Mouse (Mus musculus) midbrain, embryonic 16.5 days (tissue): ENCODE results near the gene Hoxb9. TPM values are rescaled to one million over a fixed set of nuclear protein-coding genes. Genes with fewer than 3 reads are reported as not detected.

Source experiments
- ATAC-seq: fragments of 200-750 bp; cut with Nextera tagmentation; 2 replicates; pipeline ENCODE4 v1.8.0; 2017; ENCODE audit warnings: moderate TSS enrichment
- H3K27ac ChIP-seq: fragments of 300-500 bp; sonication (generic); 2 replicates; pipeline ENCODE4 v1.5.1; 2014; ENCODE audit warnings: mild to moderate bottlenecking, low read length, mixed read lengths
- H3K27me3 ChIP-seq: fragments of 300-500 bp; sonication (generic); 2 replicates; pipeline ENCODE4 v1.6.1; 2014; ENCODE audit warnings: low read depth, low read length, mixed read lengths; ENCODE audit not compliant: control insufficient read depth, insufficient read depth
- H3K36me3 ChIP-seq: fragments of 300-500 bp; sonication (generic); 2 replicates; pipeline ENCODE4 v1.6.1; 2014; ENCODE audit warnings: mild to moderate bottlenecking, low read length, moderate library complexity, mixed read lengths; ENCODE audit not compliant: control insufficient read depth, insufficient read depth
- H3K4me1 ChIP-seq: fragments of 300-500 bp; sonication (generic); 2 replicates; pipeline ENCODE4 v1.6.1; 2014; ENCODE audit warnings: mild to moderate bottlenecking, low read length, mixed read lengths; ENCODE audit not compliant: control insufficient read depth, insufficient read depth
- H3K4me2 ChIP-seq: fragments of 300-500 bp; sonication (generic); 2 replicates; pipeline ENCODE4 v1.6.1; 2014; ENCODE audit warnings: mild to moderate bottlenecking, low read length, mixed read lengths
- H3K4me3 ChIP-seq: fragments of 300-500 bp; sonication (generic); 2 replicates; pipeline ENCODE4 v1.5.1; 2014; ENCODE audit warnings: low read depth, mild to moderate bottlenecking, low read length, moderate library complexity, mixed read lengths
- H3K9ac ChIP-seq: fragments of 300-500 bp; sonication (generic); 2 replicates; pipeline ENCODE4 v1.6.1; 2014; ENCODE audit warnings: low read depth, low read length, mixed read lengths
- H3K9me3 ChIP-seq: fragments of 300-500 bp; sonication (generic); replicated peaks from 2 replicates; pipeline ENCODE4 v1.6.1; 2014; ENCODE audit warnings: mild to moderate bottlenecking, low read length, mixed read lengths; ENCODE audit not compliant: control insufficient read depth, poor library complexity, severe bottlenecking
- WGBS: fragments of 180-500 bp; shearing (Covaris S2); extraction: QIAGEN DNeasy Blood & Tissue Kit; methylation state at CpG from one replicate; pipeline ENCODE4 v1.1.7; 2014; 5-methylcytosine and 5-hydroxymethylcytosine counted together
- polyA plus RNA-seq: library from polyadenylated mRNA; unstranded; fragments of >200 nt; fragmentation: Nextera tagmentation; extraction: Ambion mirVana; gene quantifications from 2 replicates; pipeline ENCODE4 v1.2.1, GENCODE M21; 2015

The Hoxb9 gene
- polyA plus RNA-seq, 1 experiment from 2014 or later: not detected

GRCm38 (mm10) chr11:96281855-96282570 lies 10.8 kb downstream of the Hoxb9 start, which contains the start of gene Hoxb8:
Gene Hoxb8, plus strand, starts transcription at chr11:96281905.
- Histone ChIP-seq H3K9me3 (no peaks in the 10 kb centered on the region), H3K9ac (no peak within 1 kb of the TSS), H3K27ac (no peak within 1 kb of the TSS), H3K4me3 (no peak within 1 kb of the TSS), H3K27me3 (peaks cover 75% of the 10 kb centered on the region), H3K4me2 (no peak within 1 kb of the TSS), H3K36me3 (no peaks in the 10 kb centered on the region), H3K4me1 (peaks cover 4% of the 10 kb centered on the region; the same call in 1 of the 2 replicates)
- 2% methylated on average over 27 of the region's 27 CpGs for WGBS
- no peak for ATAC-seq

- no peak overlapping the region for H3K4me3 ChIP-seq
- WGBS: under 1% methylated on average over 49 of the region's 49 CpGs
- peaks cover 4% of the 10 kb centered on the region; the same call in 1 of the 2 replicates for H3K4me1 ChIP-seq
- H3K9ac ChIP-seq: no peak overlapping the region
- no peaks in the 10 kb centered on the region for H3K36me3 ChIP-seq
- no peak overlapping the region for H3K27ac ChIP-seq
- H3K27me3 ChIP-seq: peaks cover 75% of the 10 kb centered on the region
- no peak overlapping the region for H3K4me2 ChIP-seq
- H3K9me3 ChIP-seq: no peaks in the 10 kb centered on the region
- no peak for ATAC-seq
These were observed 11.7 kb downstream of the Hoxb9 start for GRCm38 (mm10) chr11:96282795-96283430.

GRCm38 (mm10) chr11:96284041-96284749 lies 12.9 kb downstream of the Hoxb9 start:
- Histone ChIP-seq H3K27ac (no peak overlapping the region), H3K4me3 (peak overlapping the region; percentile 14; the same call in 1 of the 2 replicates), H3K4me1 (peaks cover 4% of the 10 kb centered on the region; the same call in 1 of the 2 replicates), H3K27me3 (peaks cover 75% of the 10 kb centered on the region), H3K4me2 (peak overlapping the region; percentile 23), H3K36me3 (no peaks in the 10 kb centered on the region), H3K9me3 (no peaks in the 10 kb centered on the region), H3K9ac (no peak overlapping the region)
- 0% methylated on average over 48 of the region's 49 CpGs for WGBS
- no peak for ATAC-seq

GRCm38 (mm10) chr11:96284774-96285734 lies 13.8 kb downstream of the Hoxb9 start:
- no peak overlapping the region for H3K27ac ChIP-seq

GRCm38 (mm10) chr11:96285771-96286738 lies 14.8 kb downstream of the Hoxb9 start, which contains the start of gene Hoxb7:
Gene Hoxb7, plus strand, starts transcription at chr11:96286623.
- no peak within 1 kb of the TSS for H3K4me3 ChIP-seq
- no peak within 1 kb of the TSS for H3K27ac ChIP-seq
- no peak within 1 kb of the TSS for H3K4me2 ChIP-seq
- H3K36me3 ChIP-seq: no peaks in the 10 kb centered on the region
- peaks cover 75% of the 10 kb centered on the region for H3K27me3 ChIP-seq
- H3K9ac ChIP-seq: no peak within 1 kb of the TSS
- 1% methylated on average over 43 of the region's 43 CpGs for WGBS
- no peaks in the 10 kb centered on the region for H3K9me3 ChIP-seq
- ATAC-seq: no peak
- peaks cover 4% of the 10 kb centered on the region; the same call in 1 of the 2 replicates for H3K4me1 ChIP-seq

More at GRCm38 (mm10) chr11:96284774-96285734, 13.8 kb downstream of the Hoxb9 start:
- H3K9ac ChIP-seq: no peak overlapping the region
- no peaks in the 10 kb centered on the region for H3K36me3 ChIP-seq
- no peak for ATAC-seq
- H3K27me3 ChIP-seq: peaks cover 72% of the 10 kb centered on the region
- no peaks in the 10 kb centered on the region for H3K9me3 ChIP-seq
- H3K4me3 ChIP-seq: no peak overlapping the region
- 2% methylated on average over 34 of the region's 37 CpGs for WGBS
- peaks cover 4% of the 10 kb centered on the region; the same call in 1 of the 2 replicates for H3K4me1 ChIP-seq
- H3K4me2 ChIP-seq: no peak overlapping the region

- no peak for ATAC-seq
- no peak overlapping the region for H3K4me3 ChIP-seq
- no peaks in the 10 kb centered on the region for H3K36me3 ChIP-seq
- H3K4me1 ChIP-seq: peaks cover 4% of the 10 kb centered on the region; the same call in 1 of the 2 replicates
- H3K9ac ChIP-seq: no peak overlapping the region
- H3K9me3 ChIP-seq: no peaks in the 10 kb centered on the region
- WGBS: under 1% methylated on average over 54 of the region's 55 CpGs
- H3K27ac ChIP-seq: no peak overlapping the region
- no peak overlapping the region for H3K4me2 ChIP-seq
- peaks cover 75% of the 10 kb centered on the region for H3K27me3 ChIP-seq
These were observed 15.6 kb downstream of the Hoxb9 start for GRCm38 (mm10) chr11:96286739-96287385.

- Histone ChIP-seq H3K4me1 (peaks cover 4% of the 10 kb centered on the region; the same call in 1 of the 2 replicates), H3K36me3 (no peaks in the 10 kb centered on the region), H3K4me2 (no peak overlapping the region), H3K27ac (no peak overlapping the region), H3K9me3 (no peaks in the 10 kb centered on the region), H3K9ac (no peak overlapping the region), H3K4me3 (no peak overlapping the region), H3K27me3 (peaks cover 78% of the 10 kb centered on the region)
- under 1% methylated on average over 9 of the region's 9 CpGs for WGBS
- ATAC-seq: no peak
These were observed 16.2 kb downstream of the Hoxb9 start for GRCm38 (mm10) chr11:96287411-96287810.
